Mouse (Mus musculus) ES-Bruce4 (cell line): Measurements from ENCODE around the gene Pak3. TPM values are rescaled to one million over a fixed set of nuclear protein-coding genes. Genes with fewer than 3 reads are reported as not detected.

Experiments
- H3K27ac ChIP-seq: 2 replicates; pipeline ENCODE4 v1.5.1; 2012; ENCODE audit warnings: low read length, inconsistent platforms; ENCODE audit not compliant: insufficient read depth
- H3K27me3 ChIP-seq: 2 replicates; pipeline ENCODE4 v1.6.1; 2012; ENCODE audit warnings: mild to moderate bottlenecking, low read length, inconsistent platforms; ENCODE audit not compliant: control insufficient read depth, poor library complexity, insufficient read depth, severe bottlenecking
- H3K36me3 ChIP-seq: 2 replicates; pipeline ENCODE4 v1.6.1; 2012; ENCODE audit warnings: inconsistent platforms, mild to moderate bottlenecking, low read length, moderate library complexity; ENCODE audit not compliant: control insufficient read depth, poor library complexity, insufficient read depth, severe bottlenecking
- H3K4me1 ChIP-seq: one replicate; pipeline ENCODE4 v1.8.1; 2011; ENCODE audit warnings: low read length; ENCODE audit not compliant: control insufficient read depth, insufficient read depth
- H3K4me3 ChIP-seq: 2 replicates; pipeline ENCODE4 v1.5.1; 2011; ENCODE audit warnings: low read depth, mild to moderate bottlenecking, low read length
- H3K9ac ChIP-seq: 2 replicates; pipeline ENCODE4 v1.6.1; 2012; ENCODE audit warnings: low read depth, mild to moderate bottlenecking, inconsistent platforms; ENCODE audit not compliant: poor library complexity, severe bottlenecking
- H3K9me3 ChIP-seq: replicated peaks from 2 replicates; pipeline ENCODE4 v1.6.1; 2012; ENCODE audit warnings: mild to moderate bottlenecking, low read length, inconsistent platforms; ENCODE audit not compliant: control insufficient read depth, poor library complexity, insufficient read depth, severe bottlenecking
- CTCF ChIP-seq: IDR thresholded peaks from one replicate; pipeline ENCODE4 v1.8.1; 2011; ENCODE audit warnings: low read depth, low read length
- EP300 ChIP-seq: IDR thresholded peaks from 2 replicates; pipeline ENCODE4 v1.6.1; 2011; ENCODE audit warnings: low read depth, low read length; ENCODE audit not compliant: insufficient read depth
- POLR2A ChIP-seq: IDR thresholded peaks from one replicate; pipeline ENCODE4 v1.8.1; 2011; ENCODE audit warnings: low read length; ENCODE audit not compliant: insufficient read depth
- polyA plus RNA-seq: library from polyadenylated mRNA; stranded (reverse); fragments of >200 nt; gene quantifications from 2 replicates; pipeline ENCODE4 v1.2.4, GENCODE M21; 2011; ENCODE audit warnings: low read depth; ENCODE audit not compliant: missing spikeins, insufficient read depth, insufficient read length

Gene Pak3
- polyA plus RNA-seq, 1 experiment: 3.1 TPM

DNA sequence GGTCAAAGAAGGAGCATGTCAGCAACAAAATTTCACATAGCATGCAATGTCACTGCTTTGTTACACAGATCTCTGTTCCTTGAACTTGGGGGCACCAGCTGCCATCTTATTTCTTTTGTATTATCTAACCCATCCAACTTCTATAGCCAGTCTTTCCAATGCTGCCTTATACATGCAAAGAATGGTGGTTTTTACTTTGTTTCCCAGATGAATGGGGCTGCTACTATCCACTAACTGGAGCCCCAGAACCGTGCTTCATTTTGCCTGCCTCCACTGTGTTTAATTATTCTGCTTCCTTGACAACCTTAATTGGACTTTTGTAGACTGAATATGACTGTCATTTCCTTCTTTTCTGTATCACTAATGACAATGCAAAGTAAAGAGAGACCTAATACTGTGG, 126.4 kb downstream of the Pak3 start:
- no peak overlapping the region for H3K27ac ChIP-seq
- TF ChIP-seq POLR2A (no peak), CTCF (no peak), EP300 (no peak)
- no peaks in the 10 kb centered on the region for H3K27me3 ChIP-seq

DNA sequence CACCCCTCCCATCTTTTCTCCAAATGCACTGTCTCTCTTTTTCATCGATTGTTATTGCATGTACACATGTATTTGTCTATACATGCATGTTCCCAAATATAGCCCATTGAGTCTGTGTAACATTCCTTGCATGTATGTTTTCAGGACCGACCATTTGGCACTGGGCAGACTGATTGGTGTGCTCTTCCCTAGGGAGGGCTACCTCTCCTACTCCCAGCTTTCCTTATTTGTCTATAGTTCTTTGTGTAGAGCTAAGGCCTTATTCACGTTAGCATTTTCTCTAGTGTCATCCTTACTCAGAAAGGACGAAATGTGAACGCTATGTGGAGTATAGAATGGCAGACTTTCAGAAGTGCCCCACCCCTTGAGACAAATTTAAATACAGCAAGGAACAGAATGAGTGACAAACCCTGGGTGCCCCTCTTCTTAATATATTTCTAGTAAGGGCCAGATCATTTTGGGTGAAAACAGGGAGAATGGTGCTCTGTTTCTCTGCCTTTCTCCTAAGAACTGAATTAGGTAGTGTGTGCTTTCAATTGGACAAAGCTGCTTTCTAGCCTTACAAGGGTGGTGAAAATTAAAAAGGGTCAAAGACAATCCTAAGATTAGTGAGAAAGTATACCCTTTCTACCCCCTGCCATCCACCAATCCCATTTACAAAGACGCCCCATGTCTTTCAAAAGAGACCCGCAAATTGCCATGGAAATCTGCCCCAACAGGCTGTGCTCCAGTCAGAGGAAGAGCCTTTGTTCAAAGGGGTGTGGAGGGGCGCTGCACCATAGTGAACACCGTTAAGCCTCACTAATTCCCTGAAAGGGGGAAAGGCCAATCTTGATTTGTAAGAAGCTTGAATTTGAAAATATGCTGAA, 136.2 kb downstream of the Pak3 start:
- Histone ChIP-seq H3K36me3 (no peaks in the 10 kb centered on the region), H3K4me3 (no peak overlapping the region)

More for the DNA sequence above, 126.4 kb downstream of the Pak3 start:
- Histone ChIP-seq H3K36me3 (no peaks in the 10 kb centered on the region), H3K9ac (no peak overlapping the region), H3K4me3 (no peak overlapping the region), H3K9me3 (no peaks in the 10 kb centered on the region), H3K4me1 (no peaks in the 10 kb centered on the region)

DNA sequence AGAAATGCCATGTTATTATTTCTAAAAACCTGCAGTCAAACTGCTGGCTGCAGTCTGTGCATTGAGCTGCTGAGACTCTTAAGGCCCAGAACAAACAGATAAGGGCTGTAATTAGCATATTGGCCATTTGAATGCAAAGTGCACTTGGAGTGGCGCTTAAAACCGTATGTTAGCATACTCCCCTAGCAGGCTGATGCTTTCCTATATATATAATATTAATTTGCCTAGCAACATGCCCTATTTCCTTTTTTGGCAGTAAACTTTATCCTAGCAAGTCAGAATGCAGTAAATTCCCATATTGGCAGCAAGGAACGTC, 136.7 kb downstream of the Pak3 start:
- no peak for TF ChIP-seq EP300
- no peak for TF ChIP-seq POLR2A
- no peak for TF ChIP-seq CTCF
- no peaks in the 10 kb centered on the region for H3K27me3 ChIP-seq
- no peaks in the 10 kb centered on the region for H3K9me3 ChIP-seq
- H3K27ac ChIP-seq: no peak overlapping the region
- no peak overlapping the region for H3K9ac ChIP-seq
- no peak overlapping the region for H3K4me3 ChIP-seq
- H3K4me1 ChIP-seq: no peaks in the 10 kb centered on the region
- no peaks in the 10 kb centered on the region for H3K36me3 ChIP-seq

More for the DNA sequence above, 136.2 kb downstream of the Pak3 start:
- Histone ChIP-seq H3K9ac (no peak overlapping the region), H3K9me3 (no peaks in the 10 kb centered on the region), H3K27ac (no peak overlapping the region), H3K27me3 (no peaks in the 10 kb centered on the region), H3K4me1 (no peaks in the 10 kb centered on the region)
- no peak for TF ChIP-seq CTCF
- no peak for TF ChIP-seq POLR2A
- no peak for TF ChIP-seq EP300

GRCm38 (mm10) chrX:143664221-143665150, 146.1 kb downstream of the Pak3 start:
- H3K9ac ChIP-seq: peak overlapping the region; percentile 43; the same call in 1 of the 2 replicates
- H3K4me3 ChIP-seq: peak overlapping the region; percentile 85
- no peaks in the 10 kb centered on the region for H3K36me3 ChIP-seq
- no peaks in the 10 kb centered on the region for H3K27me3 ChIP-seq
- H3K4me1 ChIP-seq: no peaks in the 10 kb centered on the region
- no peaks in the 10 kb centered on the region for H3K9me3 ChIP-seq
- H3K27ac ChIP-seq: no peak overlapping the region
- no peak for TF ChIP-seq POLR2A
- no peak for TF ChIP-seq CTCF
- TF ChIP-seq EP300: no peak

GRCm38 (mm10) chrX:143665771-143666170, 147.4 kb downstream of the Pak3 start:
- Histone ChIP-seq H3K27ac (no peak overlapping the region), H3K9ac (no peak overlapping the region), H3K36me3 (no peaks in the 10 kb centered on the region), H3K4me3 (no peak overlapping the region), H3K9me3 (no peaks in the 10 kb centered on the region), H3K27me3 (no peaks in the 10 kb centered on the region), H3K4me1 (no peaks in the 10 kb centered on the region)
- TF ChIP-seq POLR2A (no peak), CTCF (no peak), EP300 (no peak)

DNA sequence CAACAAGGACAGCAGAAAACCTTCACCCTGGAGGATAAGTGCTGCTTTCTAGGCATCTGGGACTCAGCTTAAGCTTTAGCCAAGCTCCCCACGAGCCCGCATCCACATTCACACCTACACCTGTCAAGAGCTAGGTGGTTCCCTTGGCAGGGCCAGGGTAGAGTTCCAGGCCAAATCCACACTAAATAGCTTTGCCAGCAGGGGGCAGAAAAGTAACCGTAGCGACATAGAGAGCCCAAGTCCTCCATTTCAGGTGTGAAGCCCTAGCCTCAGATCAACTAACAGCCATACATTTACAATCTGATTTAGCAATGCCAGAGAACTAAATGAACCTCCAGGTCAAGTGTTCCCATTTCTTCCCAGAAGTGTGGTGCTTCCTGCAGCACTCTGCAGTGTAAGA, 148.6 kb downstream of the Pak3 start:
- H3K9me3 ChIP-seq: no peaks in the 10 kb centered on the region
- no peaks in the 10 kb centered on the region for H3K27me3 ChIP-seq
- no peak overlapping the region for H3K9ac ChIP-seq
- no peaks in the 10 kb centered on the region for H3K4me1 ChIP-seq
- peak; percentile 20 for TF ChIP-seq CTCF
- TF ChIP-seq POLR2A: no peak
- no peak for TF ChIP-seq EP300
- H3K36me3 ChIP-seq: no peaks in the 10 kb centered on the region
- H3K27ac ChIP-seq: no peak overlapping the region
- H3K4me3 ChIP-seq: no peak overlapping the region
